Mouse (Mus musculus) kidney, postnatal 25 days (tissue): ENCODE measurements around the gene Urah.

Experiments used
- DNase-seq, 2 experiments: peaks; one replicate each; pipeline ENCODE4 v3.0.0; 2021; ENCODE audit warnings: mixed read lengths in 2 of 2

Urah gene

GRCm38 (mm10) chr7:140840750-140841735 is 6.2 kb downstream of the Urah start:
- DNase-seq: peak in 1 of 2 experiments; percentile 37

- no peak for DNase-seq
Measured at GRCm38 (mm10) chr7:140843806-140844205, 9.0 kb downstream of the Urah start.

DNA sequence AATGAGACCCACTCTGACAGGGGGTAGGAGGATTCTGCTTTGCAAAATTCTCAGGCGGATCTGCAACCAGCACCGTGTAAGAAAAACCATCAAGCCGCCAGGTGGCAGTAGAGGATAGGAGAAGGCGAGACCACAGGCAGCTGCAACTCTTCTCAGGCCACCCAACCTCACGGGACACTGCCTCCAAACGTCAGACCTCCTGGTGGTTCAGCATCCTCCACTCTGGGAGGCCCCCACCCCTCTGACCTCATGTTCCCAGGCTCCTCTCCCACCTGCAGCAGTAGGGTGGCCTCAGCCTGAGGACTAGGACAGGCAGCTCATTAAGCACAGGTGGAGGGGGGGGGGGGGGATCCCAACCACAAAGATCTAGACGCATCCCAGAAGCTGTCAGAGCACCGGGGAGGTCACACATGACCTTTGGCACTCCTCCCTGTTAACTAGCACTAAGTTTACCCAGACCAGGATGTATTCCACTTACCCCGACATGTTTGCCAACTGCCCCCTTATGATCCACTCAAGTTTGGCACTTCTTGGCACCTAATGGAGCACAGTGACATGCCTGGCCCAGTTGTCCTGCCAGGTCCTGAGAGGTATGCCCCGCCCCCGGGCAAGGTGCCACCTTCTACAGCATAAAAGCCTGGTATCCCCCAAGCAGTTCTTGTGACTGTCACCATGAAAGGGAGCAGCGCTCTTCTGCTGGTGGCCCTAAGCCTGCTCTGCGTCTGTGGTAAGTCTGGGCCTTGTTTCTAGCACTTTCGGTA is 10.3 kb downstream of the Urah start, which contains the start of gene Scgb1c1:
Scgb1c1 (plus strand) TSS at position 643 of the 761 bp plus-strand sequence.
- peak; percentile 89 to 95 for DNase-seq

- peak in 1 of 2 experiments; percentile 35 for DNase-seq
Measured at GRCm38 (mm10) chr7:140845683-140846082, 10.9 kb downstream of the Urah start.

DNA sequence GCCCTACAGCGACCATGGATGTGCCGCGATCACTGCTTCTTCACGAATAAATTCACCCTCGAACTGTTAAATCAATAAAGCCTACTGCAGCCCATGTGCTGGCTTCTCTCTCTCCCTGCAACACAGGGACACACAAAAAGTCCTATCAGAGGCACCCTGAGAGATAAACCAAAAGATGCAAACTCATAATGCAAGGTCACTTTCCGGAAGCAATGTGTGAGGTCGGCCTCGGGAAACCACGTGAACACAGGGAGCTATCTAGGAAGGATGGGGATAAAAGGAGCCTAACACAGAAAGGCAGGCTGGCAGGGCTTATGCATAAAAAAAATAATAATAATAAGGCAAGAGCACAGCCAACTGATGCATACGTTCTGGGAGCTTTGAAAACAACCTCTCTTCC is 11.9 kb downstream of the Urah start:
- DNase-seq: no peak

DNA sequence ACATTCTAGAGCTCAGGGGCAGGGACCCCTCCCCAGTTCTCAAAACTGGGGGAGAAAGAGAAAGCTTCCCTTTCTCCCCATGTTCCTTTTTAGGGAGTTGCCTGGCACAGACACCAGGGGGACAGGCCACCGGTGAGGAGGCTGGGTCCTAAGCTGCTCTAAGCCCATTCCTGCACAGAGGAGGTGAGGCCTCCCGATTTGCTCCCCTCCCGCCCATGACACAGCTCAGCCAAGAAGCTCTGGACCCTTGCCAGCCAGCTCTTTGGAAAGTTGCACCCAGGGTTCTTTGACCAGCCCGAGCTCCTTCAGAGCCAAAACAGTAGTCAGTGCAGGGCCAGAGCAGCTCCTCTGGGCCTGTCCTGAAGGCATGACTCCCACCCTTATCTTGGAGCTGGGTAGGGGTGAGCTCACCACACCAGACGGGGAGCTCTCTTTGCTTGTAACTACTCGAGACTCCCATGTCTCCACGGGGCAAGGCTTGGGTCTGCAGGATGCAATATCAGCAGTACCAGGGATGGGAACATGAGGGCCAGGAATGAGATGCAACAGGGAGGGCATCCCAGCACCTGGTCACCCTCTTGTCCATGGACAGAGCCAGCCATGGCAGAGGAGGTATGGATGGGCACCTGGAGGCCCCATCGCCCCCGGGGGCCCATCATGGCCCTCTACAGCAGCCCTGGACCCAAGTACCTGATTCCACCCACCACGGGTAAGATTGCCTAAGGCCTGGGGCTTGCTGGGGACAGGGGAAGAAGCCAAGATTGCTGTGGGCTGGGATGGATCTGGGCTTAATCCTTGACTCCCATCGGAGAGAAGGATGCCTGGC is 13.2 kb downstream of the Urah start, which contains the start of gene Odf3:
Odf3 (plus strand) TSS at position 51 of the 826 bp plus-strand sequence.
- DNase-seq: peak; percentile 81 to 86

DNA sequence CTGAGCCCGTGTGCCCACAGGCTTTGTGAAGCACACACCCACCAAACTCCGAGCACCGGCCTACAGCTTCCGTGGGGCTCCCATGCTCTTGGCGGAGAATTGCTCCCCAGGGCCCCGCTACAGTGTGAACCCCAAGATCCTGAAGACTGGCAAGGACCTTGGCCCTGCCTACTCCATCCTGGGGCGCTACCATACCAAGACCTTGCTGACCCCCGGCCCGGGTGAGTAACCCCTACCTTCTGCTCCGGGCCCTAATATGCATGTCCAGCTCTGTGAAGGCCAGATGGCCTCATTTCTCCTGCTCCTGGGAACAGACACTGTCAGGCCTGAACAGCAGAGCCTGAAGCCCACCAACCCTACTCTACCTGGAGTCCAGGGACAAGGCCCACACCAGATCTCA is 13.8 kb downstream of the Urah start:
- DNase-seq: peak in 1 of 2 experiments; percentile 19

- no peak for DNase-seq
Measured at GRCm38 (mm10) chr7:140851916-140852315, 17.1 kb downstream of the Urah start.

DNA sequence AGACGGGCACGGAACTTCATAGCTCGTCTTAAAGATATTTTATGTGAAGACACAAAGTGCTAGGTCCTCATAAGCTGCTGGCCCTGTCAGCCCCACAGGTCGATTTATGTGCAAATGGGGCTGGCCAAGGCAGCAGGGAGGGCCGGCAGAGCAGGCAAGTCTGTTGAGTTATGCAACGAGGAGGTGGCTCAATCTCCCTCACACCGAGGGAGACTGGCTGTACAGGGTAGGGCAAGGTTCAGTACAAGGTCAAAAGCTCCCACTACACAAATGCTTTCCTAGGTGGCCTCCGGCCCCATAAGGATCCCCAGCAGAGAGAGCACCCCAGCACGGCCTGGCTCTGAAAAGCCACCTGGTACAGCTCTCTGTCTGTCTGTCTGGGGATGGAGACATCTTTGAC is 18.6 kb downstream of the Urah start:
- peak; percentile 37 to 86 for DNase-seq

GRCm38 (mm10) chr7:140854483-140854882 is 19.7 kb downstream of the Urah start:
- DNase-seq: peak in 1 of 2 experiments; percentile 46

- DNase-seq: peak in 1 of 2 experiments; percentile 27
Measured at GRCm38 (mm10) chr7:140855181-140855580, 20.4 kb downstream of the Urah start.

- DNase-seq: peak; percentile 90 to 95
Measured at GRCm38 (mm10) chr7:140855860-140856784, 21.3 kb downstream of the Urah start, which contains the start of gene Gm45785. Gm45785 (minus strand) TSS chr7:140856331.

- peak; percentile 88 to 96 for DNase-seq
Measured at GRCm38 (mm10) chr7:140856785-140857549, 22.1 kb downstream of the Urah start, which contains the start of gene Ric8a. Ric8a (plus strand) TSS chr7:140856957.

GRCm38 (mm10) chr7:140857550-140858505 is 23.0 kb downstream of the Urah start, which contains the start of gene Bet1l:
Bet1l (minus strand) TSS chr7:140857577.
- DNase-seq: peak in 1 of 2 experiments; percentile 33

GRCm38 (mm10) chr7:140858746-140859145 is 23.9 kb downstream of the Urah start:
- DNase-seq: no peak

DNA sequence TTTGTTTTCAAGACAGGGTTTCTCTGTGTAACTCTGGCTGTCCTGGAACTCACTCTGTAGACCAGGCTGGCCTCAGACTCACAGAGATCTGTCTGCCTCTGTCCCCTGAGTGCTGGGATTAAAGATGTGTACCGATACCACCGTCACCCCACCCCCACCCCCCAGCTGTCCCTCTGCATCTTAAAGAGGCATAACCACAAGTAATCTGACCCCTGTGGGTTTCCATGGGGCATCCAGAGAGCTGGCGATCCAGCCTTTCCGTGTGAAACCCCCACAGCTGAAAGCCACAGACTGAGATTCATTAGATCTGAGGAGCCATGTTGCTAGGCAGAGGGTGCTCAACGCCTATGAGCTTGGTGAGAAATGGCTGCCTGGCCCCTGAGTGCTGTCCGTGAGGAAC is 25.2 kb downstream of the Urah start:
- no peak for DNase-seq

- DNase-seq: peak in 1 of 2 experiments; percentile 38
Measured at GRCm38 (mm10) chr7:140860728-140861127, 25.9 kb downstream of the Urah start.

- peak in 1 of 2 experiments; percentile 29 for DNase-seq
Measured at GRCm38 (mm10) chr7:140864761-140865160, 29.9 kb downstream of the Urah start.

DNA sequence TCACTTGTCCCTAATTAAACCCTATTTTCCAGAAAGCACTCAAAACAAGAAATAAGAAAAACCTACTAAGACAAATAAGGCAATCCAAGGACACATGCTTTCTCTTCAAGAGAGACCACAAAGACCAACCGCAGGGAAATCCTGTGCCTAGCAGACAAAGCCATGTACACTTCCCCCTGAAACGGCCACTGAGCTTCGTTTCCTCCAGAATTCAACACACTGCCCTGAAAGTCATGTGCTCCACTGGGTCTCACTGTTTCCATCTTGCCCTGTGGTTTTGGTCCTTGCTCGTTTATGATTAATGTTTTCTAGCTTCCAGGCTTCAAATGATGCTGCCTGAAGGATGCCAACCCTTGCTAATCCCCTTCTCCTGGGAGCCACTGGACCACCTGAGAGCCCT is 39.4 kb downstream of the Urah start:
- peak in 1 of 2 experiments; percentile 13 for DNase-seq
